Mouse (Mus musculus) spleen, postnatal 10 days (tissue): ENCODE measurements around the gene Il24.

Experiments used
- DNase-seq, 2 experiments: peaks; one replicate each; pipeline ENCODE4 v3.0.0; 2021 to 2022; ENCODE audit warnings: low spot score in 2 of 2

Il24 gene

DNA sequence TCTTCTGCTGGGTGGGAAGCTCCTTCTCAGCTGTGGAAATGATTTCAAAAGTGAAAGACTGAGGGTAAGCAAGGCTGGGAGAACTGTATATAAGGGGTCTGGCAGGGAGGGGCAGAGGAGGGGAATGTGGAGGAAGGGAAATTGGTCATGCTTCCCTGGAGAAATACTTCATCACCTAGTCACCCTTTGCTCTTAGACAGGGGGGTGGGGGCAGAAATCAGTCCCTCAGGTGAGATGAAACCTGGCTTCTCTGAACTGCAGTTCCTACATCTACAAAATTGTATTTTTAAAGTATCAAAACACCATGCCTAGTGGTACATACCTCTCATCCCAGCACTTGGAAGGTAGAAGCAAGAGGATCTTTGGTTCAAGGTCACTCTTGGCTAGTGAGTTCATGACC is at the start of gene Il24:
Gene Il24 (minus strand): TSS at position 101 of the 400 bp plus-strand sequence.
- DNase-seq, result no peak

DNA sequence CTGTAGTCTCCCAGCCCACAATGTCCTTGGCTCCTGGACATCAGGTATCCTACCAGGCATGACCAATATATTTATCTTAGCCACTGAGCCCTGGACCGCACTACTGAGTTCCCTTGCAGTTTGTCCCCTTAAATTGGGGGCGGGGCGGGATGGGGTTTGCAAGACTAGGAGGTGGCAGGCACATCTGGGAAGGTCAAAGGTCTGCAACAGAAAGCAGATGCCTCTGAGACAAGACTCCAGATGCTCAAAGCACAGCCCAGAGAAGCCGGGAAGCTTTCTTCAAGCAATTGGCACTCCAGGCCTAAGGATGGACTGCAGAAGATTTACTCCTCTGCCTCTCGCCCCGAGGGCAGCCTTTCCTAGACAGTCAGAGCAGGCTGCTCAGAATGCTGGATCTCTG is 49.1 kb upstream of the Il24 start:
- no peak for DNase-seq

DNA sequence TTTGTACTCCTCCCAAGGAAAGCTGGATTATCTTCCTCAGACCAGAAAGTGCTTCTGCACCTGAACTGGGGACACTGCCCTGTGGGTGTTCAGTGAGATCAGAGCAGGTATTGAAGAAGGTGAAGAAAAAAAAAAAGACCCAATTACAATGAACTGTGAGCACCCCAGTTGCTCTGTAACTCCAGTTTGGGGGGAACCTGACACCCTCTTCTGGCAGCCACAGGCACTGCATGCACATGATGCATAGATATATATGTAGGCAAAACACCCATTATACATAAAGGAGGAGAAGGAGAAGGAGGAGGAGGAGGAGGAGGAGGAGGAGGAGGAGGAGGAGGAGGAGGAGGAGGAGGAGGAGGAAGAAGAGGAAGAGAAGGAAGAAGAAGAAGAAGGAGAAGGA is 39.2 kb upstream of the Il24 start:
- DNase-seq, result peak; percentile 9 to 62

DNA sequence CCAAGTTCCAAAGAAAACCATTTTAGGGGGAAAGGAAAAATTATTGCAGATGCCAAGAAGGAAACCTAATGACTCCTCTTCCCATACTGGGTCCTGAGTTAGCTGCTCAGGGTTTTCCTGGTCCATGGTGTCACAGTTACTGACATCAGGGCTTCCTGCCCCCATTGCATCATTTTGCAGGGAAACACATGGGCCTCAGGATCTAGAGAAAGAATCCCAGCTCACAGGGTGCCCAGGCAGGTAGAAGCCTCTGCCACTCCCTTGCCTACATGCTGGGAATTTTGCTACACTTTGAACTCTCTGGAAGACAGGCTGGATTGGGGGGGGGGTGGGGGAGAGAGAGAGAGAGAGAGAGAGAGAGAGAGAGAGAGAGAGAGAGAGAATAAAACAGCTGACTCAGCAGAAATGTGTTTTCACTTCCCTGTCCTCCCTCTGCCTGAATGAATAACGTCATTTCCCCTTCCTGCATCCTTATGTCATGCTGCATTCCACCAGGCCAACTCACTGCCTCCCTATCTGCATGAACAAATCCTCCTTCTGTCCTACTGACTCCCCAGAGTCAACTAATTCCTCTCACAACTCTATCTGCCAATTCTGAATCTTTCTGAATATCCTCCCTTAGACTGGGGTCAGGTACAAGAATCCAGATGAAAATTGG is 31.2 kb upstream of the Il24 start:
- DNase-seq, result no peak

DNA sequence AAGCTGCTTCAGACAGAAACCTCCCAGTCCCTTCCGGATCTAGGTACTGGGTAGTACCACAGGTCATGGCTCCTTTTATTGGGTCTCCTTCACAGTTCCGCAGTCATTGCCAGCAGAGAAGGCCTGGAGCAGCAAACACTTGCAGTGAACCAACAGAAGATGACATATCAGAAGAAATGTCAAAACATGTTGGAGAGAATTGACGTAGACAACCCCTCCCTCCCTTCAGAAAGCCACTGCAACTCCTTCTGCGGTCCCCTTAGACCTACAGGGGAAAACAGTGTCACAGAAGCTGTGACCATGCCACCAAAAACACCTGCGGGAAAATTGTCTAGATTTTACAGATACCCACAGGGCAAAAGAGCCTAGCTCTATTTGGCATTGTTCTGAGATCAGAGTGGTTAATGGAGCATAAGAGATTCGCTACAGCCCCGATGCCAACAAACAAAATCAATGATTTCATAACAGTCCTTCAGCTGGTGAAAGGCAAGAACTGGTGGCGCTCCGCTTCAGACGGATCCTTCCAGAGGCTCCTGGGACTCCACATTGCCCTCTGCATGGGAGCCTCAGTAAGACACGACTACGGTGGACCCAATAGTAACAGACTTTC is 24.3 kb upstream of the Il24 start, which contains the start of gene Il20:
Gene Il20 (minus strand): TSS at position 51 of the 610 bp plus-strand sequence.
- no peak for DNase-seq

DNA sequence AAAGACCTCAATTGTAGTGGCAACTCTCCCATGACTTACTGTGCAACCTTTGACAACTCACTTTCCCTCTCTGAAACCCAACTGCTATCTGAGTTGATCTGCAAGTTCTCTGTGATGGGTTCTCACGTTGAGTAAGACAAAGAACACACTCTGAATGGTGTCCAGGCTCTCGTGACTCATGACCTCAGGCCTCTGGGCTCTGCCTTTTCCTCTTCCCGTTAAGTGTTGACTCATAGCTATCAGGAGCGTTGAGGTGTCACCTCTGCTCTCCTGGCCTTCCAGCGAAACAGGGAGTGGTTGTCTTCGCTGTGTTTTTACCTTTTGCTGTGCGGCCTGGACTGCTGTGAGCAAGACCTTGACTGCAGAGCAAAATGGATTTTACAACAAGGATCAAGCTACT is 15.3 kb upstream of the Il24 start:
- no peak for DNase-seq

DNA sequence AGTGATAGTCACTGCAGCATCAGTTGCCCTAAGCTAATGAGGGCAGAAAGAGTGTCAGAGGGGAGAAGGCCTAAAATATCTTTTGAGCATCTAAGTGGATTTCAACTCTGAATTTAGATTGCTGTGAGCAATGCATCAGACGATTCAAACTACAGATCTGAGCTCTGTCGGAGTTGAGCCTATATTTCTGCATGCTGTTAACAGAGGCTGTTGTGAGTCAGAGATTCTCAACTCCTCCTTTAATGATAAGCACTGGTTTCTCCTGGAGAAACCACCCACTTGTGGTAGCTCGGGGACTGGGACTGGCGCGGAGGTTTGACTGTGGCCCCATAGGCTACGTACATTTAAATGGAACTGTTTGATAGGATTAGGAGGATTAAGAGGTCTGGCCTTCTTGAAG is 7.2 kb upstream of the Il24 start:
- DNase-seq, result no peak

DNA sequence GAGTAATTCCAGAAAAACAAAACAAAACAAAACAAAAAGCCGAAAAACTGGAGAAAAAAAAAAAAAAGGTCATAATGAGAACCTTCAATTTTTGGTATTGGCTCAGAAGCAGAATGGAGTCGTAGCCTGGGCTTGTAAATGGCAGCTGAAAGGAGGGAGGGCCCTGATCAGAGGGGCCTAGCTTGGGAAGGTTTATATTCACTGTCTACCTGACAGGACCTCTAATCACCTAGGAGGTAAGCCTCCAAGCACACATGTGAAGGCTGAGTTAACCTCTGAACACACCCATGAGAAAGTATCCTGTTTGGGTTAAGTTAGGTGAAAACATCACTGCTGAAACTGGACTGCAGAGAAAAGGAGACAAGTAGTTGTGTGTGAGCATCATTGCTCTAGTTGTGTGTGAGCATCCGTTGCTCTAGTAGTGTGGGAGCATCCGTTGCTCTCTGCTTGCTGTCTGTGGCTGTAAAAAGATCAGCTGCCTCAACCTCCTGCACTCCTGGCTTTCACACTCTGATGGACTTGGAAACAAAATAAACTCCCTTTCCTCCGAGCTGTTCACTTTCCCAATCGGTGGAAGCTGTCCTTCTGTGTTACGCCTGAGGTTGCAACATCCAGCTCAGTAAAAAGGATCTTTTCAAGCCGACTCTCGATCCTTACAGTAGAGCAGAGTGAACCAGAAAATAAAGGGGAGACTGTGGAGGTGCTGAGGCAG is 6.2 kb upstream of the Il24 start:
- DNase-seq, result no peak

DNA sequence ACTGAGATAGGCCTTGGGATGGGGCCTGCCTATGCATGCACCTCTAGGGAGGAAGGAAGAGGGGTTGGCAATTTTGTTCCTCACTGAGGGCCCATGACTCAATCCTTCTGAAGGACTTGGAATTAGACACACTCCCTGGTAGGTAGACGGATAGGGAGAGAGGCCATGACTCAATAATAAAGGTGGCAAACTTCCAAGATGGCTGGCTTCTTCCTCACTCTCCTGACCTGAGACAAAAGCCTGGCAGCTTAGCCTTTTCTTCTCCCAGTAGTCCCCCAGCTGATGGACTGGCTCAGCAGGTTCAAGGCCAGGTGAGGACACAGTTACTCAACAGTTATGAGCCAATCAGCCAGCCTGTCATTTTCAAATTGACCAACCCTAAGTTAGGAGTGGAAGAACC is 5.2 kb upstream of the Il24 start:
- DNase-seq, result no peak

DNA sequence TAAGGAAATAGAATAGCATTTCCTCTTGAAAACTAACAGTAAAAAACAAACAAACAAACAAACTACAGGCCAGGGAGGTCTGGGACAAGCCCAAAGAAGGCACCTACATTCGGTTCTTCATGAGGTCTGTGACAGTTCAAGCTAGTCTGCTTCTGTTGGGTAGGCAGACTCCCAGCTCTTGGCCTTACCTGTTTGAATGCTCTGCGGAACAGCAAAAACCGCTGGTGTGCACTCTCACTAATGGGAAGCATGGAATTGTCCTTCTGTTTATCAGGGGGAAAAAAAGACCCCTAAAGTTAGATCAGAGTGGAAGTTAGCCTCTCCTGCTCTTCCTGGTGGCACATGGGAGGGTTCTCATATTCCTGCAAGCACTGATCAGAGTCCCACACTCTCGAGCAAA is 4.1 kb downstream of the Il24 start:
- DNase-seq, result no peak

DNA sequence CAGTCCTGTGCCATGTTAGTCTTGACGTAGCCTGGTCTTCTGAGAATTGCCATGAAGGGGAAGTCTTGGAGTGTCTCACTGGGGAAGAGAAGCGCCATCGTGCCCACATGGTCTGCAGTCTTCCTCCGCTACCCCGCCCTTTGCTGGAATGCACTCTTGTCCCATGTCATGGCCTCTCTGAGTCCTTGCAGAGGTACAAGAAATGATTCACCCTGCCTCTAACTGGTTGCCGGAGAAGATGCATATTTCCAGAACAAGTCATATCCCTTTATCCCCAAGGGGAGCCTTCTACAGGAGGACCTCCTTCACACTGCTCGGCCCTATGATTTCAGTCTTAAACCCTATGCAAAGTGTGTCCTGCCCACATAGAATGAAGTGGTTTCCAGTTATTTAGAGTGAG is 7.3 kb downstream of the Il24 start:
- DNase-seq, result no peak

DNA sequence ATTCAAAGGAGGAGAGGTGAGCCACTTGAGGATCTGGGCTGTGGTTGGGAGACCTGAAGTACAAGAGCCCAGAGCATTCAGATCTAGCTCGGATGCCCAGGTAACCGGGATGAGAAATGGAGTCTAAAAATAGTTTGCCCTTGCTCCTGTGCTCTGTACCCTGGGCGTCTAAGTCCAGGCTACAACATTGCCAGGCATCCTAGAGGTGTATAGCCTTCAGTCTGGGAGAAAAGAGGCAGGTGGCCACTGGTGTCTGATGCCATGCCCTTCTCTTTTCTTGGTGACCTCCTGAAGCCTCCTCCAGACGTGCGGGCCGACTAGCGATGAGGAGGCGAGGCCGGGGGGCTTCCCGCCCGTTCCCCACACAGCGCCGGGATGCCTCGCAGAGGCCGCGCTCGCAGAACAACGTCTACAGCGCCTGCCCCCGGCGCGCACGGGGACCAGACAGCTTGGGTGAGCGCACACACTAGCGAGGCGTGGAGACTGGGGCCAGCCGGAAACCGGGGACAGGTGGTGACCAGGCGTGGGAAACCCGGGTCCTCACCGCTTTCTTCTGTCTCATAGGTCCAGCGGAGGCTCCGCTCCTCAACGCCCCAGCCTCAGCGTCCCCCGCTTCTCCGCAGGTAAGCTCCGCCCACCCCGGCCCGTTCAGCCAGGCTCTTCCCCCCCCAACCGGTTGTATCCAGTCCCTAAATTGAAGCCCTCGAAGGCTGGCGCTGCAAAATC is 9.2 kb downstream of the Il24 start:
- peak in 1 of 2 experiments; percentile 40 for DNase-seq

DNA sequence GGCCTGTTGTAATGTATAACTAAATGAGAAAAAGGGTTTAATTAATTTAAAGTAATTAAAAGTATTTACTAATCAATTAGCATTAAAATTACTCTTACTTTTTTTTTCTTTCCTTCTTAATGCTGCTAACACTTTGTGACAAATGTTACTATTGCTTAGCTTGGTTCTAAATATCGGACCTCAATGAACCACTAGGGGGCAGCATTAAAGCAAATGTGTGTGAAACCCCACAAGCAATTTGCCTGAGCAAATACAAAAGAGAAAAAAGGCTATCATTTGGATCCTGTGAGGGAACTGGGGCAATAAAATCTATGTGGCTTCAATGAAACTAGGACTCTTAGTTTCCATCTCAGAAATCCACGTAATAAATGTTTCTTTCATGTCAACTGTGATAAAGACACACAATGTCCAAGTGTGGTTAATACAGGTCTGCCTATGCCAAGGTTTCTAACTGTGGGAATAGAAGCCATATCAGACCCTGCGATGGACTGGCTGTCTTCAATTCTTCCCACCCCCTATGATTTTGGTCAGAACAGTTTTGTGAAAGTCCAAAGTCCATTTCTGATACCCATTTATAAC is 10.2 kb downstream of the Il24 start:
- DNase-seq, result peak in 1 of 2 experiments; percentile 37

DNA sequence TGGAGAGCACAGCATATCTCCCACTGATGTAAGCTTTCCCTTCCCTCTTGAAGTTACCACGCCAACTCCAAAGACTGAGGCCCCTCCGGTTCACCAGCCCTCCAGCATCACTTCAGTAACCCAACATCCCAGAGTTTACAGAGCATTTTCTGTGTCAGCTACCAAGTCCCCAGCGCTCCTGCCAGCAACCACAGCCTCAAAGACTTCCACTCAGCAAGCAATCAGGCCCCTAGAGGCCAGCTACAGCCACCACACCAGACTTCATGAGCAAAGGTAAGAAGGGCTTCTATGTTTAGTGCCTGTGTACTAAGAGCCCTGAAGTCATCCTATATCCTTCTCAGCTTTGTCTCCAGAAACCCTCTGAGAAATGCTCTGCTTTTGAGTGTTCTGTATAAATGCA is 11.3 kb downstream of the Il24 start:
- DNase-seq, result no peak

DNA sequence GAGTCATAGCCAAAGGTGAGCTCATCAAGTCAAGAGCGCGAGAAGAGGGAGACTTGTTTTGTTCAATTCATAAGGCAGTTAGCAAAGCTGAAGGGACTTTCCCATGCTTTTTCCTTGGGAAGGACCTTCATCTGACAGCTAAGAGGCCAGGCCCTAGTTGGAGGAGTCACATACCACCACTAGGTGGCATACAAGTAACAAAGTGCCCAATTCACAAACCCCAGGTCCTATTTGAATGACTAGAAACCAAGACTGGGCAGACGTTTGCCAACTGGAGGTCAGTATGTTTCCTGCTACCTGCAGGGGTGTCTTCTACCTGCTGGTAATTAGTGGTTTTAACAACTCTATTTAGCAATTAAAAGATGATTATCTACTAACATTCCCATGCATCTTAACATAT is 12.1 kb downstream of the Il24 start:
- DNase-seq, result no peak

DNA sequence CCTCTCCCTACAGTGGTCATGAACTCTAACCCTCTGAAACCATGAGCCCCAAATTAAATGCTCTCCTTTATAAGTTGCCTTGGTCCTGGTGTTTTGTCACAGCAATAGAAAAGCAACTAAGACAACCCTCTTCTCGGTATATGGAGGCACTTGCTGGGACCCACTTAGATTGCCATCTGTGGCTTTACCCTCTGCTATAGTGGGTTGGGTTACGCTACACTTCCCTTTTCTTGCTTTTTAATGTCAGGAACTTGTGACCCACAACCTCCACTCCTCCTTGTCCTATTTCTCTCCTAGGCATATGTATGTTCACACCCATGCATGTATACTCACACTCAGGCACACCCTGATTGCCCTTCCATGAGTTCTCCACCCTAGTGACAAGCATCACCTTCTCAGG is 14.3 kb downstream of the Il24 start:
- peak in 1 of 2 experiments; percentile 6 for DNase-seq

DNA sequence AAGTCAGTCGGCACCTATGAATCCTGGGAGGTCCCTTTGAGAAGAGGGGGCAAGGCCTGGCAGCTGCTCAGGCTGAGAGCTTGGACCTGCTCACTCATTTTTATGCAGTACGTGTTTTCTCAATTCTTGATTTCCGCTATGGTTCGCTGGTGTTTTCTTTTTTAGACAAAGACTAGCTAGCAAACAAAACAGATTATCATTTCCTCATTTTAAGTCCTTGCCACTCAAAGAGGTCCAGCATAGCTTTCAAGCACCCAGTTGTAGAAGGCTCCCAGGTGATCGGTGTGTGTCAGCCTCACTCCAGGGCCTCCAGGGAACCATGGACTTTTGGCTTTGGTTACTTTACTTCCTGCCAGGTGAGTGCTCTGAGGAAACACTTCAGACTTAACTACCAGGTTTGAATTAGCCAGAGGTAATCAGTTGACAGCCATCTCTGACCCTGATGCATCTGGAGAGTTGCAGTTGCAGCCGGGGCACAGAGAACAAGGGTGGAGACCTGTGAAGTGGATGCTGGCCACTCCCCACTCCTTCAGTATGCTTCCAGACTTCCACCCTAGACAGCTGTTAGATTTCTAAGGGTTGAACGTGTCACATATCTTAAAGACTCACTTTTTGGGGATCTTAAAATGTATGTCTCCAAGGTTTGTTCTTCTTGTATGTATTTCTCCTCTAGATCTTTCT is 21.6 kb downstream of the Il24 start, which contains the start of gene Fcmr:
Gene Fcmr (plus strand): TSS at position 129 of the 681 bp plus-strand sequence.
- DNase-seq, result peak in 1 of 2 experiments; percentile 30

DNA sequence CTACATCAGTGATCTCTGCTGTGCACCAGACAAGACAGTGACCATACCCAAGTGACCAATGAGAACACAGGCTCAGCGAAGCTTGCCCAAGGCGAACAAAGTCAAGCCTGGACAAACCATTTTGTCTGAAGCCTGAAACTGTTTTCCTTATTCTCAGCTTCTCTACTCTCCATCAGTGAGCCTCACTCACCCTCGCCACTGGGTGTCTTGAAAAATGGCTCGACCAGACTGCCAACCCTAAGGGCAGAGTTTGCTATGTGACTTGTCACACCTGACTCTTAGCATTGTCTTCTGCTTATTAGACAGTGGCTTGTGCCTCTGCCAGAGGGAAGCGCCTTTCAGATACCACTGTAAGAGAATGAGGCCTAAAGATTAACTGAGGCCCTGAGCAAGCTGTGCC is 22.5 kb downstream of the Il24 start:
- DNase-seq, result no peak

DNA sequence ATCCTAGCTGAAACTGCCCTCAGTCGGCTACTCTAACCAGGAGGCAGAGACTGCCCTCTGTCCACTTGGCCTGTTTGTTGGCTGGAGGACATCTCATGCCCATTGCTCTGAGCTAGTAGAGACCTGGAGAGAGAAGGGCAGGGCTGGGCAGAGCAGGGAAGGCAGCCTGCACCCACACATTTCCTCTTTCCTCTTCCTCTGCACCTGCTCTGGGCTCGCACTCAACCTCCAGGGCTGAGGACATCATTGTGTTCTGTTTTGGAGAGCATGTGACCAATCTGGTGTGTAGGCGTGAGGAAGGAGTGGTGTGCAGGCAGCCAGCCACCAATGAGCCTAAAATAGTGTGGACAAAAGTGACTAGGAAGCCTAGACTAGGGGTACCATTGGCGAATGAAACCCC is 23.0 kb downstream of the Il24 start:
- peak in 1 of 2 experiments; percentile 69 for DNase-seq

DNA sequence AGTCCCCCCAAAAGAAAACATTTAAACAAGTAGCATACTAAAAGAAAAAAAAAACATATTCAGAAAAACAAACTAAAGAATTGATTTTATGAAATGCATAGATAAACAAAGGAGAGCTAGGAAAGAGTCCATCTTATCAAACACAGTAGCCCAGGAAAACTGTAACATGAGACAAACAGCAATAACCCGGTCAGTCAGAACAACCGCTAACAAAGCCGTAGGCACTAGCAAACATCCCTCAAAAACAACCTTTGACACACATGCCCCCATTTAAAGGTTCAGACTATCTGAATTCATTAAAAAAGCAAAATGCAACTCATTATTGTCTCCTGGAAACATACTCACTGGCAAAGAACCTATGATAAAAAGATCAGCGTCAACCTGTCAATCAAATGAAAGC is 29.8 kb downstream of the Il24 start:
- DNase-seq, result no peak

DNA sequence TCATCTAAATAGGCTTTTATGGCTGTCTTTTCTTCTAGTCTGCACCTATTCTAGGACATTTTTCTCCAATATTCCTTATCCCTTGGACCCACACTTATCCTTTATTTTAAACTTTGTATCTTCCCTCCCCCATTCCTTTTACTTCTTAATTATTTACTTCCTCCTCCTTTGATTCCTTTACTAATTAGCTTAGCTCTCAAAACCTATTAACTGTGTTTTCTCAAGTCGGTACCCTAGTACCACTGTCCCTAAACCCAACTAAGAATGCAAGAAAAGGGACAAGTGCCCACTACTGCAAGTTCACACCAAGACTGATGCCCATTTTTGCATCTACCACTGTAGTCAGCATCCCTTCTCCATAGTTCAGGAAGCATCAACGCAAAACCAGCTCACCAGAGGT is 31.5 kb downstream of the Il24 start:
- DNase-seq, result no peak
